Mouse (Mus musculus): Measurements from ENCODE around the gene Ccdc28b. TPM values are rescaled to one million over a fixed set of nuclear protein-coding genes. Genes with fewer than 3 reads are reported as not detected.
A peak's percentile ranks its signal among the peaks of the same experiment; 100 is the strongest.

Ccdc28b gene
- polyA plus RNA-seq (2014; fragmentation: Nextera tagmentation; extraction: Ambion mirVana): 136 and 141 TPM in 2 replicates

- under 1% methylated on average over 10 of the region's 10 CpGs for WGBS
- H3K4me1 ChIP-seq (ENCODE audit: control insufficient read depth, insufficient read depth, low read length): peaks cover 28% of the 10 kb centered on the region
Observed at GRCm38 (mm10) chr4:129623681-129624091, at the start of gene Ccdc28b. Gene Ccdc28b, minus strand, starts transcription at chr4:129623947.

GRCm38 (mm10) chr4:129672878-129673449, 49.2 kb upstream of the Ccdc28b start:
- Histone ChIP-seq H3K9ac (replicated peaks; ENCODE audit: low read depth, low read length) (peak overlapping the region; percentile 84), H3K4me3 (ENCODE audit: low read depth, low read length) (peak overlapping the region; percentile 99), H3K27ac (ENCODE audit: low read depth, low read length) (peak overlapping the region; percentile 90), H3K36me3 (ENCODE audit: control insufficient read depth, insufficient read depth, low read length) (peaks cover 16% of the 10 kb centered on the region), H3K27me3 (ENCODE audit: control insufficient read depth, insufficient read depth, low read length) (no peaks in the 10 kb centered on the region; the same call in 1 of the 2 replicates), H3K9me3 (ENCODE audit: control insufficient read depth, low read length) (no peaks in the 10 kb centered on the region), H3K4me1 (ENCODE audit: control insufficient read depth, insufficient read depth, low read length) (no peaks in the 10 kb centered on the region; the same call in 1 of the 2 replicates), H3K4me2 (ENCODE audit: low read depth, low read length) (peak overlapping the region; percentile 91)
- WGBS: 10% methylated on average over 10 of the region's 10 CpGs
- ATAC-seq (ENCODE audit: low read depth): no peak

More at GRCm38 (mm10) chr4:129623681-129624091, at the start of gene Ccdc28b:
- H3K4me2 ChIP-seq (ENCODE audit: low read depth, low read length): peak within 1 kb of the TSS; percentile 86
- peak; percentile 14; the same call in 1 of the 2 replicates for ATAC-seq (ENCODE audit: low read depth)
- no peaks in the 10 kb centered on the region for H3K27me3 ChIP-seq (ENCODE audit: control insufficient read depth, insufficient read depth, low read length)
- H3K9me3 ChIP-seq (ENCODE audit: control insufficient read depth, low read length): no peaks in the 10 kb centered on the region
- peak within 1 kb of the TSS; percentile 81 for H3K9ac ChIP-seq (replicated peaks; ENCODE audit: low read depth, low read length)
- H3K27ac ChIP-seq (ENCODE audit: low read depth, low read length): peak within 1 kb of the TSS; percentile 96
- H3K4me3 ChIP-seq (ENCODE audit: low read depth, low read length): peak within 1 kb of the TSS; percentile 59
- H3K36me3 ChIP-seq (ENCODE audit: control insufficient read depth, insufficient read depth, low read length): peaks cover 17% of the 10 kb centered on the region

GRCm38 (mm10) chr4:129672083-129672877, 48.5 kb upstream of the Ccdc28b start, which contains the start of gene Kpna6:
Gene Kpna6, minus strand, starts transcription at chr4:129672767.
- H3K27ac ChIP-seq (ENCODE audit: low read depth, low read length): peak within 1 kb of the TSS; percentile 90
- H3K36me3 ChIP-seq (ENCODE audit: control insufficient read depth, insufficient read depth, low read length): peaks cover 14% of the 10 kb centered on the region
- peak; percentile 92 for ATAC-seq (ENCODE audit: low read depth)
- H3K4me2 ChIP-seq (ENCODE audit: low read depth, low read length): peak within 1 kb of the TSS; percentile 91
- no peaks in the 10 kb centered on the region; the same call in 1 of the 2 replicates for H3K4me1 ChIP-seq (ENCODE audit: control insufficient read depth, insufficient read depth, low read length)
- H3K4me3 ChIP-seq (ENCODE audit: low read depth, low read length): peak within 1 kb of the TSS; percentile 99
- under 1% methylated on average over 59 of the region's 65 CpGs for WGBS
- H3K27me3 ChIP-seq (ENCODE audit: control insufficient read depth, insufficient read depth, low read length): no peaks in the 10 kb centered on the region; the same call in 1 of the 2 replicates
- H3K9ac ChIP-seq (replicated peaks; ENCODE audit: low read depth, low read length): peak within 1 kb of the TSS; percentile 84
- H3K9me3 ChIP-seq (ENCODE audit: control insufficient read depth, low read length): no peaks in the 10 kb centered on the region

- peak overlapping the region; percentile 84 for H3K9ac ChIP-seq (replicated peaks; ENCODE audit: low read depth, low read length)
- H3K27me3 ChIP-seq (ENCODE audit: control insufficient read depth, insufficient read depth, low read length): no peaks in the 10 kb centered on the region; the same call in 1 of the 2 replicates
- peaks cover 10% of the 10 kb centered on the region for H3K36me3 ChIP-seq (ENCODE audit: control insufficient read depth, insufficient read depth, low read length)
- 8% methylated on average over 12 of the region's 12 CpGs for WGBS
- H3K4me2 ChIP-seq (ENCODE audit: low read depth, low read length): peak overlapping the region; percentile 91
- peak overlapping the region; percentile 90 for H3K27ac ChIP-seq (ENCODE audit: low read depth, low read length)
- no peaks in the 10 kb centered on the region; the same call in 1 of the 2 replicates for H3K4me1 ChIP-seq (ENCODE audit: control insufficient read depth, insufficient read depth, low read length)
- ATAC-seq (ENCODE audit: low read depth): no peak
- H3K4me3 ChIP-seq (ENCODE audit: low read depth, low read length): peak overlapping the region; percentile 99
- H3K9me3 ChIP-seq (ENCODE audit: control insufficient read depth, low read length): no peaks in the 10 kb centered on the region
Observed at GRCm38 (mm10) chr4:129671491-129672082, 47.8 kb upstream of the Ccdc28b start.

GRCm38 (mm10) chr4:129662255-129662813, 38.6 kb upstream of the Ccdc28b start:
- Histone ChIP-seq H3K27ac (ENCODE audit: low read depth, low read length) (no peak overlapping the region), H3K36me3 (ENCODE audit: control insufficient read depth, insufficient read depth, low read length) (peaks cover 25% of the 10 kb centered on the region), H3K9me3 (ENCODE audit: control insufficient read depth, low read length) (no peaks in the 10 kb centered on the region), H3K27me3 (ENCODE audit: control insufficient read depth, insufficient read depth, low read length) (no peaks in the 10 kb centered on the region), H3K4me3 (ENCODE audit: low read depth, low read length) (no peak overlapping the region), H3K9ac (replicated peaks; ENCODE audit: low read depth, low read length) (no peak overlapping the region), H3K4me2 (ENCODE audit: low read depth, low read length) (no peak overlapping the region), H3K4me1 (ENCODE audit: control insufficient read depth, insufficient read depth, low read length) (no peaks in the 10 kb centered on the region)
- ATAC-seq (ENCODE audit: low read depth): no peak
- WGBS: 79% methylated on average over 3 of the region's 3 CpGs

- Histone ChIP-seq H3K9me3 (ENCODE audit: control insufficient read depth, low read length) (no peaks in the 10 kb centered on the region), H3K4me2 (ENCODE audit: low read depth, low read length) (no peak overlapping the region), H3K27me3 (ENCODE audit: control insufficient read depth, insufficient read depth, low read length) (no peaks in the 10 kb centered on the region), H3K27ac (ENCODE audit: low read depth, low read length) (no peak overlapping the region), H3K36me3 (ENCODE audit: control insufficient read depth, insufficient read depth, low read length) (peaks cover 29% of the 10 kb centered on the region), H3K9ac (replicated peaks; ENCODE audit: low read depth, low read length) (no peak overlapping the region), H3K4me3 (ENCODE audit: low read depth, low read length) (no peak overlapping the region), H3K4me1 (ENCODE audit: control insufficient read depth, insufficient read depth, low read length) (no peaks in the 10 kb centered on the region)
- WGBS: 84% methylated on average over 3 of the region's 3 CpGs
- no peak for ATAC-seq (ENCODE audit: low read depth)
Observed at GRCm38 (mm10) chr4:129661584-129661983, 37.8 kb upstream of the Ccdc28b start.

GRCm38 (mm10) chr4:129654770-129655169, 31.0 kb upstream of the Ccdc28b start:
- WGBS: 94% methylated on average over 14 of the region's 14 CpGs

GRCm38 (mm10) chr4:129650359-129650758, 26.6 kb upstream of the Ccdc28b start:
- Histone ChIP-seq H3K9ac (replicated peaks; ENCODE audit: low read depth, low read length) (no peak overlapping the region), H3K27me3 (ENCODE audit: control insufficient read depth, insufficient read depth, low read length) (no peaks in the 10 kb centered on the region), H3K4me1 (ENCODE audit: control insufficient read depth, insufficient read depth, low read length) (no peaks in the 10 kb centered on the region), H3K9me3 (ENCODE audit: control insufficient read depth, low read length) (no peaks in the 10 kb centered on the region), H3K36me3 (ENCODE audit: control insufficient read depth, insufficient read depth, low read length) (peaks cover 76% of the 10 kb centered on the region), H3K4me3 (ENCODE audit: low read depth, low read length) (no peak overlapping the region), H3K27ac (ENCODE audit: low read depth, low read length) (no peak overlapping the region), H3K4me2 (ENCODE audit: low read depth, low read length) (no peak overlapping the region)
- WGBS: 93% methylated on average over 8 of the region's 8 CpGs
- no peak for ATAC-seq (ENCODE audit: low read depth)

More at GRCm38 (mm10) chr4:129654770-129655169, 31.0 kb upstream of the Ccdc28b start:
- no peak overlapping the region for H3K4me2 ChIP-seq (ENCODE audit: low read depth, low read length)
- H3K4me3 ChIP-seq (ENCODE audit: low read depth, low read length): no peak overlapping the region
- no peak overlapping the region for H3K9ac ChIP-seq (replicated peaks; ENCODE audit: low read depth, low read length)
- no peaks in the 10 kb centered on the region for H3K4me1 ChIP-seq (ENCODE audit: control insufficient read depth, insufficient read depth, low read length)
- no peaks in the 10 kb centered on the region for H3K9me3 ChIP-seq (ENCODE audit: control insufficient read depth, low read length)
- peaks cover 80% of the 10 kb centered on the region for H3K36me3 ChIP-seq (ENCODE audit: control insufficient read depth, insufficient read depth, low read length)
- H3K27me3 ChIP-seq (ENCODE audit: control insufficient read depth, insufficient read depth, low read length): no peaks in the 10 kb centered on the region
- no peak overlapping the region for H3K27ac ChIP-seq (ENCODE audit: low read depth, low read length)
- ATAC-seq (ENCODE audit: low read depth): no peak

Measured in neural tube, embryonic 14.5 days (tissue).